Mouse (Mus musculus): ENCODE data around the gene Ankrd2. TPM values are rescaled to one million over a fixed set of nuclear protein-coding genes. Genes with fewer than 3 reads are reported as not detected.

The Ankrd2 gene
- polyA plus RNA-seq, 1 experiment from 2014 or later, result 0.30 TPM

DNA sequence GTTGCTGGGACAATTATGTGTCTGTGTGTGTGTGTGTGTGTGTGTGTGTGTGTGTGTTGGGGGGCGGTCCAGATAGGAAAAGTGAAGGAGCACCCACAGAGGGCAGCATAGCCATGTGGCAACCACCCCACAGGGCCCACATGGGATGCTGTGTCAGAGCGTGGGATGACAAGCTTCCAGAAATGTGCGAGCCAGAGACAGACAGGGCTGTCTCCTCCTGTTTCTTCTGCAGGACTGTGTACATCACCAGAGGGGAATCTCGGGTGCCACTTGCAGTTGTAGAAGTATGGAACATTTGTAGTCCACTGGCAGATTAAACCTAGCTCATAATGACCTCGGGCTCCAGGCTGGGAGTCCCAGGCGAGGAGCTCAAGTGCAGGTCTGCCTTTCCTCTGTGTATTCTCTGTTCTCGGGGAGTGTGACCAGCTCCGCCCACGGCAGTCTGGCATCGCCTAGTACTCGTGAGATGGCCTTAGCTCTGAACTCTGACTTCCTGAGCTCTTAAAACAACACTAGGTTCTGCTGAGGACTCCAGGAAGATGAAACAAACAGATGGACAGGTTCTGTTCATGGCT is 832 bp upstream of the Ankrd2 start:
- H3K27me3 ChIP-seq (ENCODE audit: control insufficient read depth, insufficient read depth, low read length), result no peaks in the 10 kb centered on the region
- H3K4me3 ChIP-seq (ENCODE audit: low read depth, low read length), result no peak overlapping the region
- peaks cover 6% of the 10 kb centered on the region; the same call in 1 of the 2 replicates for H3K36me3 ChIP-seq (ENCODE audit: control insufficient read depth, insufficient read depth, low read length)
- H3K27ac ChIP-seq (ENCODE audit: low read length), result no peak overlapping the region
- H3K4me1 ChIP-seq (ENCODE audit: control insufficient read depth, insufficient read depth, low read length), result 0 out of 2 replicates have a peak, but pooled peaks cover 3% of the 10 kb centered on the region
- peak; percentile 7; the same call in 1 of the 2 replicates for ATAC-seq (ENCODE audit: insufficient number of reproducible peaks, insufficient read depth, low FRiP score, low read depth)
- WGBS, result 52% methylated on average over 11 of the region's 11 CpGs
- H3K9ac ChIP-seq (replicated peaks; ENCODE audit: low read depth, low read length), result no peak overlapping the region
- H3K4me2 ChIP-seq (replicated peaks; ENCODE audit: low read depth, low read length), result no peak overlapping the region
- no peaks in the 10 kb centered on the region for H3K9me3 ChIP-seq (ENCODE audit: control insufficient read depth, low read depth, low read length)

GRCm38 (mm10) chr19:42036357-42036756 is 557 bp downstream of the Ankrd2 start:
- no peak overlapping the region for H3K4me3 ChIP-seq (ENCODE audit: low read depth, low read length)
- no peaks in the 10 kb centered on the region for H3K27me3 ChIP-seq (ENCODE audit: control insufficient read depth, insufficient read depth, low read length)
- no peak overlapping the region for H3K27ac ChIP-seq (ENCODE audit: low read length)
- no peak overlapping the region for H3K4me2 ChIP-seq (replicated peaks; ENCODE audit: low read depth, low read length)
- H3K9ac ChIP-seq (replicated peaks; ENCODE audit: low read depth, low read length), result no peak overlapping the region
- ATAC-seq (ENCODE audit: insufficient number of reproducible peaks, insufficient read depth, low FRiP score, low read depth), result no peak
- 0 out of 2 replicates have a peak, but pooled peaks cover 3% of the 10 kb centered on the region for H3K4me1 ChIP-seq (ENCODE audit: control insufficient read depth, insufficient read depth, low read length)
- no peaks in the 10 kb centered on the region for H3K9me3 ChIP-seq (ENCODE audit: control insufficient read depth, low read depth, low read length)
- H3K36me3 ChIP-seq (ENCODE audit: control insufficient read depth, insufficient read depth, low read length), result peaks cover 6% of the 10 kb centered on the region; the same call in 1 of the 2 replicates
- 78% methylated on average over 3 of the region's 3 CpGs for whole genome bisulfite sequencing

- Histone ChIP-seq H3K9me3 (ENCODE audit: control insufficient read depth, low read depth, low read length) (no peaks in the 10 kb centered on the region), H3K4me2 (replicated peaks; ENCODE audit: low read depth, low read length) (no peak overlapping the region), H3K36me3 (ENCODE audit: control insufficient read depth, insufficient read depth, low read length) (peaks cover 6% of the 10 kb centered on the region; the same call in 1 of the 2 replicates), H3K27ac (ENCODE audit: low read length) (no peak overlapping the region), H3K4me1 (ENCODE audit: control insufficient read depth, insufficient read depth, low read length) (0 out of 2 replicates have a peak, but pooled peaks cover 3% of the 10 kb centered on the region), H3K4me3 (ENCODE audit: low read depth, low read length) (no peak overlapping the region), H3K9ac (replicated peaks; ENCODE audit: low read depth, low read length) (no peak overlapping the region), H3K27me3 (ENCODE audit: control insufficient read depth, insufficient read depth, low read length) (no peaks in the 10 kb centered on the region)
- no peak for ATAC-seq (ENCODE audit: insufficient number of reproducible peaks, insufficient read depth, low FRiP score, low read depth)
- WGBS, result 61% methylated on average over 11 of the region's 11 CpGs
These were observed 1.4 kb downstream of the Ankrd2 start for GRCm38 (mm10) chr19:42037167-42037702.

DNA sequence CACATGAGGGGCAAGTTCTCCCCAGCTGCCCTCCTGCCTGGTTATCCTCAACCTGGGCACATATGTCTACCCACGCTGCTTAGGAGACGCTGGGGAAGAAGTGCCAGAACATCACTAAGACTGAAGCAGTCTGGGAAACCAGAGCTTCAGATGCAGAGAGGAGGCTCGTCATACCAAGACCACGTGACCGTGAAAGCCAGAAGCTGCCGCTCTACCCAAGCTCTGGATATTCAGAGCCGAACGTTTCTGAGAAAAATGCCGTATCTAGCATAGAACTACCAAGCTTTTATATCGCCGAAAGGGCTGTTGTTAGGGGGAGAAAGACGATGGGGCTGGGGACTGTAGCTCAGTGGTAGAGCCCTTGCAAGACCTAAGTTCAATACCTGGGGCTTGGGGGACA is 2.5 kb downstream of the Ankrd2 start:
- no peak overlapping the region for H3K4me3 ChIP-seq (ENCODE audit: low read depth, low read length)
- no peaks in the 10 kb centered on the region for H3K27me3 ChIP-seq (ENCODE audit: control insufficient read depth, insufficient read depth, low read length)
- no peak for ATAC-seq (ENCODE audit: insufficient number of reproducible peaks, insufficient read depth, low FRiP score, low read depth)
- H3K4me1 ChIP-seq (ENCODE audit: control insufficient read depth, insufficient read depth, low read length), result 0 out of 2 replicates have a peak, but pooled peaks cover 3% of the 10 kb centered on the region
- no peaks in the 10 kb centered on the region for H3K9me3 ChIP-seq (ENCODE audit: control insufficient read depth, low read depth, low read length)
- no peak overlapping the region for H3K4me2 ChIP-seq (replicated peaks; ENCODE audit: low read depth, low read length)
- H3K27ac ChIP-seq (ENCODE audit: low read length), result no peak overlapping the region
- H3K36me3 ChIP-seq (ENCODE audit: control insufficient read depth, insufficient read depth, low read length), result peaks cover 6% of the 10 kb centered on the region; the same call in 1 of the 2 replicates
- 89% methylated on average over 12 of the region's 12 CpGs for WGBS
- no peak overlapping the region for H3K9ac ChIP-seq (replicated peaks; ENCODE audit: low read depth, low read length)

DNA sequence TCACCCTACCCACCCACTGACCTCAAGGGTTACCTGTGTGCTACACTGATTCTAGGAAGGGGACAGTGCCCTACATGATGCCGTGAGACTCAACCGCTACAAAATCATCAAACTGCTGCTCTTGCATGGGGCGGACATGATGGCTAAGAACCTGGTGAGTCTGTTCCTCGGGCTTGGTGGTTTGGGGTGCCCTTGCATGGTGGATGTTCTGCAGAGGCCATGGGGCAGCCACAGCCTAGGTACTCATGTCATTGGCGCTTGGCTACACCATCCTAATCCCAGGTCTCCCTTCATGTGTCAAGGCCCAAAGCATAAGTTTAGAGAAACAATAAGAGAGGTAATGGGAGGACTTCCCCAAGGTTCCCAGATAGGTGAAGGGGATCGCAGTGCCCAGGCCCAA is 8.2 kb downstream of the Ankrd2 start:
- ATAC-seq (ENCODE audit: insufficient number of reproducible peaks, insufficient read depth, low FRiP score, low read depth), result no peak
- 94% methylated on average over 6 of the region's 6 CpGs for WGBS

GRCm38 (mm10) chr19:42045269-42046102 is 9.7 kb downstream of the Ankrd2 start, which contains the start of gene Hoga1:
Gene Hoga1, plus strand, starts transcription at chr19:42045610.
- 26% methylated on average over 23 of the region's 23 CpGs for WGBS
- peak within 1 kb of the TSS; percentile 37 for H3K9ac ChIP-seq (replicated peaks; ENCODE audit: low read depth, low read length)
- ATAC-seq (ENCODE audit: insufficient number of reproducible peaks, insufficient read depth, low FRiP score, low read depth), result peak; percentile 89
- no peaks in the 10 kb centered on the region for H3K27me3 ChIP-seq (ENCODE audit: control insufficient read depth, insufficient read depth, low read length)
- no peaks in the 10 kb centered on the region for H3K4me1 ChIP-seq (ENCODE audit: control insufficient read depth, insufficient read depth, low read length)
- H3K4me2 ChIP-seq (replicated peaks; ENCODE audit: low read depth, low read length), result peak within 1 kb of the TSS; percentile 39
- peak within 1 kb of the TSS; percentile 26 for H3K4me3 ChIP-seq (ENCODE audit: low read depth, low read length)
- H3K9me3 ChIP-seq (ENCODE audit: control insufficient read depth, low read depth, low read length), result no peaks in the 10 kb centered on the region
- no peaks in the 10 kb centered on the region for H3K36me3 ChIP-seq (ENCODE audit: control insufficient read depth, insufficient read depth, low read length)
- no peak within 1 kb of the TSS for H3K27ac ChIP-seq (ENCODE audit: low read length)

More for the DNA sequence above, 8.2 kb downstream of the Ankrd2 start:
- Histone ChIP-seq H3K4me1 (ENCODE audit: control insufficient read depth, insufficient read depth, low read length) (no peaks in the 10 kb centered on the region), H3K27ac (ENCODE audit: low read length) (no peak overlapping the region), H3K4me3 (ENCODE audit: low read depth, low read length) (no peak overlapping the region), H3K36me3 (ENCODE audit: control insufficient read depth, insufficient read depth, low read length) (no peaks in the 10 kb centered on the region), H3K9ac (replicated peaks; ENCODE audit: low read depth, low read length) (no peak overlapping the region), H3K4me2 (replicated peaks; ENCODE audit: low read depth, low read length) (no peak overlapping the region), H3K27me3 (ENCODE audit: control insufficient read depth, insufficient read depth, low read length) (no peaks in the 10 kb centered on the region), H3K9me3 (ENCODE audit: control insufficient read depth, low read depth, low read length) (no peaks in the 10 kb centered on the region)

DNA sequence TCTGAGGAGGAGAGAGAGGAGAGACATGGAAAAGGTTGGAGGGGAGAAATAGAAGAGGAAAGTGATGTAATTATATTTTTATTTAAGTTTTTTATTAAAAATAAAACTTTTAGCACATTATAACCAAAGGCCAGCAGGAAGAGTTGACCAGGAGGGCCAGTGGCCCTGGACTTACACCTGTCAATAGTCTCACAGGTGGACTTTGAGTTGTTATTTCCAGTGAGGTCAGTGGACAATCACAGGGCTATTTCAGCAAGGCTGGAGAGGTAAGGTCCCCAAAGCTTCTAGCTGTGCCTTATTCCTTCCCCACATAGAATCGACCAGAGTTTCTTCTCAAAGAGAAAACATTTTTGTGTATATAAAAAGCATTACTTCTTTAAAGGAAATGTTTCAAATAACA is 14.5 kb downstream of the Ankrd2 start:
- Histone ChIP-seq H3K9me3 (ENCODE audit: control insufficient read depth, low read depth, low read length) (no peaks in the 10 kb centered on the region), H3K4me3 (ENCODE audit: low read depth, low read length) (no peak overlapping the region), H3K36me3 (ENCODE audit: control insufficient read depth, insufficient read depth, low read length) (no peaks in the 10 kb centered on the region), H3K4me1 (ENCODE audit: control insufficient read depth, insufficient read depth, low read length) (no peaks in the 10 kb centered on the region), H3K4me2 (replicated peaks; ENCODE audit: low read depth, low read length) (no peak overlapping the region), H3K27me3 (ENCODE audit: control insufficient read depth, insufficient read depth, low read length) (no peaks in the 10 kb centered on the region), H3K9ac (replicated peaks; ENCODE audit: low read depth, low read length) (no peak overlapping the region), H3K27ac (ENCODE audit: low read length) (no peak overlapping the region)
- no peak for ATAC-seq (ENCODE audit: insufficient number of reproducible peaks, insufficient read depth, low FRiP score, low read depth)
- 92% methylated on average over 1 of the region's 1 CpGs for WGBS

DNA sequence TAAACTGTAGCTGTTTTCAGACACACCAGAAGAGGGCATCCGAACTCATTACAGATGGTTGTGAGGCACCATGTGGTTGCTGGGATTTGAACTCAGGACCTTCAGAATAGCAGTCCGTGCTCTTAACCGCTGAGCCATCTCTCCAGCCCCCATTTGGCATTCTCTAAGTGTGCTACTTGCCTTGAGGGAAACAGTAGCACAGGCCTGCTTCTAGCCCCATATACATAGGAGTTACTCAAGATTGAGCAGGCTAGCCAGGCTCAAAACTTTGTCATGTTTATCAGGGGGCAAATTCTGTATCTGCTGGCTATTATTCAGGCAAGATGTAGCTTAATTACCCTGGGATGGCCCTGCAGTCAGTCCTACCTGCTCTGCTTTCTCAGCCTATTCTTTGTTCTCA is 15.6 kb downstream of the Ankrd2 start:
- Histone ChIP-seq H3K27ac (ENCODE audit: low read length) (no peak overlapping the region), H3K27me3 (ENCODE audit: control insufficient read depth, insufficient read depth, low read length) (no peaks in the 10 kb centered on the region), H3K4me2 (replicated peaks; ENCODE audit: low read depth, low read length) (no peak overlapping the region), H3K9ac (replicated peaks; ENCODE audit: low read depth, low read length) (no peak overlapping the region), H3K4me1 (ENCODE audit: control insufficient read depth, insufficient read depth, low read length) (no peaks in the 10 kb centered on the region), H3K9me3 (ENCODE audit: control insufficient read depth, low read depth, low read length) (no peaks in the 10 kb centered on the region), H3K4me3 (ENCODE audit: low read depth, low read length) (no peak overlapping the region), H3K36me3 (ENCODE audit: control insufficient read depth, insufficient read depth, low read length) (no peaks in the 10 kb centered on the region)
- whole genome bisulfite sequencing, result 87% methylated on average over 3 of the region's 3 CpGs
- no peak for ATAC-seq (ENCODE audit: insufficient number of reproducible peaks, insufficient read depth, low FRiP score, low read depth)
